Mouse (Mus musculus): ENCODE data around the gene Pfkfb3. TPM values are rescaled to one million over a fixed set of nuclear protein-coding genes. Genes with fewer than 3 reads are reported as not detected.
A peak's percentile ranks its signal among the peaks of the same experiment; 100 is the strongest.
"Not testable (repeated sequence)": the region's sequence is repeated elsewhere in the genome, so short reads cannot be mapped to it uniquely, and the experiment has no call there.

The Pfkfb3 gene
- polyA plus RNA-seq, 1 experiment from 2014 or later, result 3.3 TPM

GRCm38 (mm10) chr2:11547609-11548008 lies 6.3 kb downstream of the Pfkfb3 start:
- no peaks in the 10 kb centered on the region for H3K9me3 ChIP-seq (ENCODE audit: low read length)
- H3K36me3 ChIP-seq (replicated peaks; ENCODE audit: insufficient read depth, low read length), result no peaks in the 10 kb centered on the region
- DNase-seq (peak; percentile 47), ATAC-seq (peak; percentile 39)
- peak; percentile 68 for TF ChIP-seq CTCF (IDR thresholded peaks at IDR 0.05; ENCODE audit: low read depth)
- TF ChIP-seq EP300 (IDR thresholded peaks at IDR 0.05; ENCODE audit: low read depth), result no peak
- H3K4me2 ChIP-seq (ENCODE audit: low read depth, low read length), result no peak overlapping the region
- peak overlapping the region; percentile 82 for H3K27ac ChIP-seq (ENCODE audit: low read depth)
- 40% methylated on average over 2 of the region's 2 CpGs for WGBS (ENCODE audit: insufficient replicate concordance)
- no peak overlapping the region for H3K9ac ChIP-seq (replicated peaks)
- H3K27me3 ChIP-seq (ENCODE audit: insufficient read depth, low read length), result no peaks in the 10 kb centered on the region
- no peak overlapping the region for H3K4me3 ChIP-seq (ENCODE audit: low read depth, low read length)
- H3K4me1 ChIP-seq (ENCODE audit: insufficient read depth), result peaks cover 22% of the 10 kb centered on the region

GRCm38 (mm10) chr2:11546091-11546490 lies 7.8 kb downstream of the Pfkfb3 start:
- Histone ChIP-seq H3K4me3 (ENCODE audit: low read depth, low read length) (no peak overlapping the region), H3K36me3 (replicated peaks; ENCODE audit: insufficient read depth, low read length) (no peaks in the 10 kb centered on the region), H3K27ac (ENCODE audit: low read depth) (no peak overlapping the region), H3K27me3 (ENCODE audit: insufficient read depth, low read length) (no peaks in the 10 kb centered on the region), H3K9me3 (ENCODE audit: low read length) (no peaks in the 10 kb centered on the region), H3K4me2 (ENCODE audit: low read depth, low read length) (no peak overlapping the region), H3K4me1 (ENCODE audit: insufficient read depth) (peaks cover 16% of the 10 kb centered on the region), H3K9ac (replicated peaks) (no peak overlapping the region)
- DNase-seq, result no peak
- TF ChIP-seq EP300 (IDR thresholded peaks at IDR 0.05; ENCODE audit: low read depth) (no peak), CTCF (IDR thresholded peaks at IDR 0.05; ENCODE audit: low read depth) (no peak)
- no peak for ATAC-seq
- WGBS (ENCODE audit: insufficient replicate concordance), result 68% methylated on average over 8 of the region's 8 CpGs

GRCm38 (mm10) chr2:11545380-11545779 lies 8.5 kb downstream of the Pfkfb3 start:
- no peak for DNase-seq
- Histone ChIP-seq H3K4me3 (ENCODE audit: low read depth, low read length) (no peak overlapping the region), H3K4me2 (ENCODE audit: low read depth, low read length) (no peak overlapping the region), H3K9me3 (ENCODE audit: low read length) (no peaks in the 10 kb centered on the region), H3K27ac (ENCODE audit: low read depth) (no peak overlapping the region), H3K27me3 (ENCODE audit: insufficient read depth, low read length) (no peaks in the 10 kb centered on the region), H3K4me1 (ENCODE audit: insufficient read depth) (peaks cover 16% of the 10 kb centered on the region), H3K36me3 (replicated peaks; ENCODE audit: insufficient read depth, low read length) (no peaks in the 10 kb centered on the region), H3K9ac (replicated peaks) (no peak overlapping the region)
- TF ChIP-seq EP300 (IDR thresholded peaks at IDR 0.05; ENCODE audit: low read depth) (no peak), CTCF (IDR thresholded peaks at IDR 0.05; ENCODE audit: low read depth) (no peak)
- WGBS (ENCODE audit: insufficient replicate concordance), result 9% methylated on average over 1 of the region's 1 CpGs
- no peak for ATAC-seq

- WGBS (ENCODE audit: insufficient replicate concordance), result 13% methylated on average over 5 of the region's 5 CpGs
- H3K4me1 ChIP-seq (ENCODE audit: insufficient read depth), result peaks cover 10% of the 10 kb centered on the region
- no peak overlapping the region for H3K4me3 ChIP-seq (ENCODE audit: low read depth, low read length)
- TF ChIP-seq CTCF (IDR thresholded peaks at IDR 0.05; ENCODE audit: low read depth), result no peak
- no peak for TF ChIP-seq EP300 (IDR thresholded peaks at IDR 0.05; ENCODE audit: low read depth)
- H3K9ac ChIP-seq (replicated peaks), result no peak overlapping the region; the same call in 1 of the 2 replicates
- peak overlapping the region; percentile 71 for H3K27ac ChIP-seq (ENCODE audit: low read depth)
- no peaks in the 10 kb centered on the region for H3K36me3 ChIP-seq (replicated peaks; ENCODE audit: insufficient read depth, low read length)
- no peak for ATAC-seq
- no peak for DNase-seq
- H3K27me3 ChIP-seq (ENCODE audit: insufficient read depth, low read length), result no peaks in the 10 kb centered on the region
- peak overlapping the region; percentile 49 for H3K4me2 ChIP-seq (ENCODE audit: low read depth, low read length)
- H3K9me3 ChIP-seq (ENCODE audit: low read length), result no peaks in the 10 kb centered on the region
Observed at GRCm38 (mm10) chr2:11544342-11544741, 9.5 kb downstream of the Pfkfb3 start.

GRCm38 (mm10) chr2:11543158-11543557 lies 10.7 kb downstream of the Pfkfb3 start:
- Histone ChIP-seq H3K27ac (ENCODE audit: low read depth) (no peak overlapping the region), H3K4me2 (ENCODE audit: low read depth, low read length) (no peak overlapping the region), H3K9ac (replicated peaks) (no peak overlapping the region), H3K4me3 (ENCODE audit: low read depth, low read length) (no peak overlapping the region), H3K4me1 (ENCODE audit: insufficient read depth) (peaks cover 10% of the 10 kb centered on the region), H3K36me3 (replicated peaks; ENCODE audit: insufficient read depth, low read length) (0 out of 2 replicates have a peak, but pooled peaks cover 2% of the 10 kb centered on the region), H3K9me3 (ENCODE audit: low read length) (no peaks in the 10 kb centered on the region), H3K27me3 (ENCODE audit: insufficient read depth, low read length) (no peaks in the 10 kb centered on the region)
- 78% methylated on average over 7 of the region's 7 CpGs for WGBS (ENCODE audit: insufficient replicate concordance)
- TF ChIP-seq CTCF (IDR thresholded peaks at IDR 0.05; ENCODE audit: low read depth) (no peak), EP300 (IDR thresholded peaks at IDR 0.05; ENCODE audit: low read depth) (no peak)
- no peak for DNase-seq
- no peak for ATAC-seq

- WGBS (ENCODE audit: insufficient replicate concordance), result 63% methylated on average over 1 of the region's 1 CpGs
- 0 out of 2 replicates have a peak, but pooled peaks cover 2% of the 10 kb centered on the region for H3K36me3 ChIP-seq (replicated peaks; ENCODE audit: insufficient read depth, low read length)
- no peaks in the 10 kb centered on the region for H3K9me3 ChIP-seq (ENCODE audit: low read length)
- H3K4me2 ChIP-seq (ENCODE audit: low read depth, low read length), result no peak overlapping the region
- no peak overlapping the region for H3K27ac ChIP-seq (ENCODE audit: low read depth)
- peaks cover 10% of the 10 kb centered on the region for H3K4me1 ChIP-seq (ENCODE audit: insufficient read depth)
- ATAC-seq (peak; percentile 68), DNase-seq (peak; percentile 83)
- H3K9ac ChIP-seq (replicated peaks), result no peak overlapping the region
- H3K4me3 ChIP-seq (ENCODE audit: low read depth, low read length), result no peak overlapping the region
- TF ChIP-seq EP300 (IDR thresholded peaks at IDR 0.05; ENCODE audit: low read depth) (no peak), CTCF (IDR thresholded peaks at IDR 0.05; ENCODE audit: low read depth) (peak; percentile 86)
- H3K27me3 ChIP-seq (ENCODE audit: insufficient read depth, low read length), result no peaks in the 10 kb centered on the region
Observed at GRCm38 (mm10) chr2:11542640-11543039, 11.2 kb downstream of the Pfkfb3 start.

GRCm38 (mm10) chr2:11542121-11542520 lies 11.8 kb downstream of the Pfkfb3 start:
- 76% methylated on average over 1 of the region's 1 CpGs for WGBS (ENCODE audit: insufficient replicate concordance)
- ATAC-seq (no peak), DNase-seq (no peak)
- 0 out of 2 replicates have a peak, but pooled peaks cover 2% of the 10 kb centered on the region for H3K36me3 ChIP-seq (replicated peaks; ENCODE audit: insufficient read depth, low read length)
- no peak overlapping the region for H3K27ac ChIP-seq (ENCODE audit: low read depth)
- no peaks in the 10 kb centered on the region for H3K27me3 ChIP-seq (ENCODE audit: insufficient read depth, low read length)
- TF ChIP-seq EP300 (IDR thresholded peaks at IDR 0.05; ENCODE audit: low read depth) (no peak), CTCF (IDR thresholded peaks at IDR 0.05; ENCODE audit: low read depth) (no peak)
- no peak overlapping the region for H3K9ac ChIP-seq (replicated peaks)
- no peak overlapping the region for H3K4me3 ChIP-seq (ENCODE audit: low read depth, low read length)
- H3K4me2 ChIP-seq (ENCODE audit: low read depth, low read length), result no peak overlapping the region
- peaks cover 10% of the 10 kb centered on the region for H3K4me1 ChIP-seq (ENCODE audit: insufficient read depth)
- H3K9me3 ChIP-seq (ENCODE audit: low read length), result no peaks in the 10 kb centered on the region

- H3K4me2 ChIP-seq (ENCODE audit: low read depth, low read length); H3K4me3 ChIP-seq (ENCODE audit: low read depth, low read length); ATAC-seq; DNase-seq; H3K9ac ChIP-seq (replicated peaks); H3K36me3 ChIP-seq (replicated peaks; ENCODE audit: insufficient read depth, low read length); H3K27ac ChIP-seq (ENCODE audit: low read depth); H3K9me3 ChIP-seq (ENCODE audit: low read length); H3K27me3 ChIP-seq (ENCODE audit: insufficient read depth, low read length): not testable (repeated sequence)
- WGBS (ENCODE audit: insufficient replicate concordance), result 57% methylated on average over 1 of the region's 1 CpGs
- H3K4me1 ChIP-seq (ENCODE audit: insufficient read depth), result peaks cover 10% of the 10 kb centered on the region
Observed at GRCm38 (mm10) chr2:11541528-11541927, 12.3 kb downstream of the Pfkfb3 start.
